Mouse (Mus musculus): Measurements from ENCODE around the gene Lyzl4. TPM values are rescaled to one million over a fixed set of nuclear protein-coding genes. Genes with fewer than 3 reads are reported as not detected.

Lyzl4 gene
- polyA plus RNA-seq, 1 experiment from 2014 or later, result 0.12 TPM

GRCm38 (mm10) chr9:121592948-121593550 lies 48.8 kb downstream of the Lyzl4 start:
- TF ChIP-seq CTCF (IDR thresholded peaks at IDR 0.05; ENCODE audit: low read depth), result no peak
- TF ChIP-seq EP300 (IDR thresholded peaks at IDR 0.05; ENCODE audit: low read depth), result no peak

GRCm38 (mm10) chr9:121589533-121589932 lies 52.4 kb downstream of the Lyzl4 start:
- no peak for ATAC-seq
- Histone ChIP-seq H3K4me3 (ENCODE audit: low read depth, low read length) (no peak overlapping the region), H3K9ac (replicated peaks) (no peak overlapping the region), H3K36me3 (replicated peaks; ENCODE audit: insufficient read depth, low read length) (no peaks in the 10 kb centered on the region), H3K4me2 (ENCODE audit: low read depth, low read length) (no peak overlapping the region), H3K27me3 (ENCODE audit: insufficient read depth, low read length) (no peaks in the 10 kb centered on the region), H3K9me3 (ENCODE audit: low read length) (peaks cover 6% of the 10 kb centered on the region; the same call in 1 of the 2 replicates), H3K4me1 (ENCODE audit: insufficient read depth) (no peaks in the 10 kb centered on the region), H3K27ac (ENCODE audit: low read depth) (no peak overlapping the region)
- no peak for TF ChIP-seq EP300 (IDR thresholded peaks at IDR 0.05; ENCODE audit: low read depth)
- no peak for TF ChIP-seq CTCF (IDR thresholded peaks at IDR 0.05; ENCODE audit: low read depth)
- DNase-seq, result no peak
- 57% methylated on average over 2 of the region's 2 CpGs for WGBS (ENCODE audit: insufficient replicate concordance)

More at GRCm38 (mm10) chr9:121592948-121593550, 48.8 kb downstream of the Lyzl4 start:
- no peak overlapping the region for H3K9ac ChIP-seq (replicated peaks)
- no peak overlapping the region for H3K4me3 ChIP-seq (ENCODE audit: low read depth, low read length)
- ATAC-seq (no peak), DNase-seq (no peak)
- peaks cover 6% of the 10 kb centered on the region; the same call in 1 of the 2 replicates for H3K9me3 ChIP-seq (ENCODE audit: low read length)
- no peaks in the 10 kb centered on the region for H3K27me3 ChIP-seq (ENCODE audit: insufficient read depth, low read length)
- H3K4me1 ChIP-seq (ENCODE audit: insufficient read depth), result no peaks in the 10 kb centered on the region
- H3K36me3 ChIP-seq (replicated peaks; ENCODE audit: insufficient read depth, low read length), result no peaks in the 10 kb centered on the region
- H3K27ac ChIP-seq (ENCODE audit: low read depth), result no peak overlapping the region
- WGBS (ENCODE audit: insufficient replicate concordance), result 73% methylated on average over 13 of the region's 13 CpGs
- H3K4me2 ChIP-seq (ENCODE audit: low read depth, low read length), result no peak overlapping the region

DNA sequence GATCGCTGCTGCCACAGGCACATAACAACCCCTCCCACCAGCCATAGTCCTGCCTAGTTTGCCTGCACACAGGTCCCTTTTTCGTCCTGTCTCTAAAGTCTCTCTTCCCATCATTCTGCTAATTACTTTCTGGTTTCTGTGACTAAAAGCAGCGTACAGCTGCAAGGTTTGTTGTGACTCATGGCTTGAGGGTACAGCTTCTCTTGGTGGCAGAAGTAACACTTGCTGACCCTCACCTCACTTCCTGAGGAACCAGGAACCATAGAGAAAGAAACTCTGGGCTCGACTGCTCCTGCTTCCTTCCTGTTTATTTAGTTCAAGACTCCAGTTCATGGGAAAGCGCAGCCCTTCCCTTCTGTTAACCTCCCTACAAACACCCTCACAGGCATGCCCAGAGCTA lies 67.5 kb downstream of the Lyzl4 start:
- ATAC-seq (no peak), DNase-seq (no peak)
- 35% methylated on average over 5 of the region's 5 CpGs for WGBS (ENCODE audit: insufficient replicate concordance)
- Histone ChIP-seq H3K27ac (ENCODE audit: low read depth) (no peak overlapping the region), H3K36me3 (replicated peaks; ENCODE audit: insufficient read depth, low read length) (no peaks in the 10 kb centered on the region), H3K9ac (replicated peaks) (no peak overlapping the region), H3K4me2 (ENCODE audit: low read depth, low read length) (no peak overlapping the region), H3K9me3 (ENCODE audit: low read length) (no peaks in the 10 kb centered on the region; the same call in 1 of the 2 replicates), H3K27me3 (ENCODE audit: insufficient read depth, low read length) (no peaks in the 10 kb centered on the region), H3K4me3 (ENCODE audit: low read depth, low read length) (no peak overlapping the region), H3K4me1 (ENCODE audit: insufficient read depth) (no peaks in the 10 kb centered on the region)
- TF ChIP-seq EP300 (IDR thresholded peaks at IDR 0.05; ENCODE audit: low read depth) (no peak), CTCF (IDR thresholded peaks at IDR 0.05; ENCODE audit: low read depth) (no peak)

DNA sequence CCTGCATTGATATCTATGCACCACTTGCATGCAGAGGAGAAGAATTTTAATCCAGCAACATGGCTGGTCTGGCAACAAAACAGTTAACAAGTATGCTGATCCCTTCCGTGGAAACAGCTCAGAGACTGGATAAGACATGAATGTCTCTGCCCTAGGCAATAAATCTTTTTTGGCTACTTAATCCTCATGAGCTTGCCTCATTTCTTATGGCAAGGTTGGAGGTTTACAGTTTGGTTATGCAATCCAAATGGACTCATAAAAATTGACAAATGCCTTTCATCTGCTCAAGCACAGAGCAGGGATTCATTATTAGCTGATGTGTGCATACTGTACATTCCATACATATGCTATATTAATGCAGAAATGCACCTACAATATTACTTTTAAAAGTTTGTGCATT lies 73.4 kb downstream of the Lyzl4 start:
- no peak for DNase-seq
- Histone ChIP-seq H3K27me3 (ENCODE audit: insufficient read depth, low read length) (no peaks in the 10 kb centered on the region), H3K4me1 (ENCODE audit: insufficient read depth) (no peaks in the 10 kb centered on the region), H3K4me2 (ENCODE audit: low read depth, low read length) (no peak overlapping the region), H3K27ac (ENCODE audit: low read depth) (no peak overlapping the region), H3K36me3 (replicated peaks; ENCODE audit: insufficient read depth, low read length) (no peaks in the 10 kb centered on the region), H3K9me3 (ENCODE audit: low read length) (no peaks in the 10 kb centered on the region; the same call in 1 of the 2 replicates), H3K4me3 (ENCODE audit: low read depth, low read length) (no peak overlapping the region), H3K9ac (replicated peaks) (no peak overlapping the region)
- ATAC-seq, result no peak
- WGBS (ENCODE audit: insufficient replicate concordance), result 36% methylated on average over 1 of the region's 1 CpGs
- no peak for TF ChIP-seq CTCF (IDR thresholded peaks at IDR 0.05; ENCODE audit: low read depth)
- TF ChIP-seq EP300 (IDR thresholded peaks at IDR 0.05; ENCODE audit: low read depth), result no peak

DNA sequence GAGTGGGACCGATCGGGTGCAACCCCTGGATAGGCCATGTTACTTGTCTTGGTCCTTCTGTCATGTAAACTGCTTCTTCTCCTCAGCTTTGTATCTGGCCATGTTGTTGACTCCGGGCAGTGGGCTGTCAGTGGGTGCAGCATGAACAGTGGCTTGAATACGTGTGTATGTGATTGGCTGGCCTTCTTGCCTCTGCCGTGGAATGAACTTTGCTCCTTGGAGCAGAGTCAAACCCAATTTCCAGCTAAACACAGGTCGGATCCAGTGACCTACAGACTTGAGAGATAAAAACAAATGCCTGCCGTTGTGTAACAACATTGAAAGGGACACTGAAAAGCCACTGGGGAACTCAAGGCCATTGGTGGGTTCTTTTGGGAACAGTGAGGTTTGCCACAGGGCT lies 75.5 kb downstream of the Lyzl4 start:
- DNase-seq (peak; percentile 56), ATAC-seq (peak; percentile 99)
- Histone ChIP-seq H3K4me1 (ENCODE audit: insufficient read depth) (no peaks in the 10 kb centered on the region), H3K27me3 (ENCODE audit: insufficient read depth, low read length) (no peaks in the 10 kb centered on the region), H3K27ac (ENCODE audit: low read depth) (peak overlapping the region; percentile 85), H3K4me2 (ENCODE audit: low read depth, low read length) (no peak overlapping the region), H3K9me3 (ENCODE audit: low read length) (no peaks in the 10 kb centered on the region; the same call in 1 of the 2 replicates), H3K36me3 (replicated peaks; ENCODE audit: insufficient read depth, low read length) (no peaks in the 10 kb centered on the region), H3K9ac (replicated peaks) (no peak overlapping the region), H3K4me3 (ENCODE audit: low read depth, low read length) (no peak overlapping the region)
- TF ChIP-seq EP300 (IDR thresholded peaks at IDR 0.05; ENCODE audit: low read depth) (no peak), CTCF (IDR thresholded peaks at IDR 0.05; ENCODE audit: low read depth) (no peak)
- WGBS (ENCODE audit: insufficient replicate concordance), result 66% methylated on average over 7 of the region's 7 CpGs

- no peak for TF ChIP-seq CTCF (IDR thresholded peaks at IDR 0.05; ENCODE audit: low read depth)
- TF ChIP-seq EP300 (IDR thresholded peaks at IDR 0.05; ENCODE audit: low read depth), result no peak
- H3K27ac ChIP-seq (ENCODE audit: low read depth), result no peak overlapping the region
- no peak overlapping the region for H3K9ac ChIP-seq (replicated peaks)
- H3K4me1 ChIP-seq (ENCODE audit: insufficient read depth), result no peaks in the 10 kb centered on the region
- no peaks in the 10 kb centered on the region for H3K9me3 ChIP-seq (ENCODE audit: low read length)
- H3K36me3 ChIP-seq (replicated peaks; ENCODE audit: insufficient read depth, low read length), result no peaks in the 10 kb centered on the region
- no peaks in the 10 kb centered on the region for H3K27me3 ChIP-seq (ENCODE audit: insufficient read depth, low read length)
- DNase-seq (no peak), ATAC-seq (no peak)
- H3K4me2 ChIP-seq (ENCODE audit: low read depth, low read length), result no peak overlapping the region
- H3K4me3 ChIP-seq (ENCODE audit: low read depth, low read length), result no peak overlapping the region
- WGBS (ENCODE audit: insufficient replicate concordance), result 81% methylated on average over 7 of the region's 7 CpGs
Observed at GRCm38 (mm10) chr9:121563276-121563675, 78.6 kb downstream of the Lyzl4 start.

Measured in liver, postnatal 0 days (tissue).